Mouse (Mus musculus): ENCODE measurements around the gene Sh3gl3. TPM values are rescaled to one million over a fixed set of nuclear protein-coding genes. Genes with fewer than 3 reads are reported as not detected.

Gene Sh3gl3
- total and polyA plus RNA-seq, 3 experiments: 0.22 TPM; not detected in 2

DNA sequence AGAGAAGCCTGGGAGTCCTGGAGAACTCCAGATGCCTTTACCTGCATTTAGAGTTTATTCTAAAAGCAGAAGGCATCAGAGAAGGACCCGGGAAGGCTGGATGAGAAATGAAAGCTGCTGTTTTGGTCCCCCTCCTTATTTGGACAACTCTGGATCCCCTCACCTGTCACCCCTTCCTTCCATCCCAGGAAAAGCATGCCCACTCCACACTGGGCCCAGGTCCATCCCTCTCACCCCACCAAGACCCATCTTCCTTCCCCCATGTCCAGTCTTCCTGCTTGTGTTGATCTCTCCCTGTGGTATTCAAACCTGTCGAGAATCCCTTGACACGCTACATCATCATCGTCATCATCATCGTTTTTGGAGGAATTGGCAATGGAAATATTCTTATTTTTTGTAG is 101.3 kb downstream of the Sh3gl3 start:
- TF ChIP-seq CTCF (IDR thresholded peaks at IDR 0.05; ENCODE audit: low read depth, low read length) (no peak), POLR2AphosphoS5 (IDR thresholded peaks at IDR 0.05; ENCODE audit: insufficient replicate concordance, low read depth, low read length) (no peak), GATA1 (IDR thresholded peaks at IDR 0.05; ENCODE audit: borderline replicate concordance, low read length) (no peak), GATA2 (IDR thresholded peaks at IDR 0.05; ENCODE audit: borderline replicate concordance, low read depth, low read length) (no peak)
- ATAC-seq (ENCODE audit: extremely low read depth, insufficient number of reproducible peaks, low FRiP score, poor library complexity, severe bottlenecking): no peak
- H3K9me3 ChIP-seq (replicated peaks): peaks cover 54% of the 10 kb centered on the region
- no peaks in the 10 kb centered on the region for H3K4me1 ChIP-seq (ENCODE audit: insufficient read depth, low read depth, low read length)
- no peak overlapping the region for H3K4me3 ChIP-seq (ENCODE audit: low read depth, low read length)
- DNase-seq (ENCODE audit: low spot score): no peak
- no peaks in the 10 kb centered on the region for H3K36me3 ChIP-seq (replicated peaks)
- no peaks in the 10 kb centered on the region for H3K27me3 ChIP-seq (ENCODE audit: insufficient read depth, low read length)

DNA sequence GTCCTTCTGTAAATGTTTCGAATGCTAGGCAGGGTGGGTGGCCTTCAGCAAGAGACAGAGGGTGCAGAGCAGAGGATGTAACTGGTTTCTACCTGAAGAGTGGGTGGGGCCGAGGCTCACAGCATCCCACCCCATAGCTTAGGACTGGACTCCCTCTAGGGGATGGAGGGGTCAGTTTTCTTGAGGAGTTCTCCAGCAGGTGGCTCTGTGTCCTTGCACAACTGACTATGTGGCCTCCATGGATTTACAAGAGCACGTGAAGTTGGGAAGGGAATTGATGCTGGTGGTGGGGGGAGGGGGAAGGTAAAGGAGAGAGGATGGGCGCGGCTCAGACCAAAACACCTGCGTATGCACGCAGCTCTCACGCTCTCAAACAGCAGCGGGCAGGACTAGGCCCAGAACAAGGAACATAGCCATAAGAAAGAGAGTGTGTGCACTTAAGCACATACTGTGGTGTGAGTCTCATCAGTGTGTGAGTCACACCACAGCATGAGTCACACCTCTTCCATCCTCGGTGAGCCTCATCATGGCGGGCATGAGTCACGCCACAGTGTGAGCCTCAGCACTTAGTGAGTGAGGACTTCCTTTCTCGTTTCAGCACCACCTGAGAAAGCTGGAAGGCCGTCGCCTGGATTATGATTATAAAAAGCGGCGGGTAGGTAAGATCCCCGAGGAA is 102.0 kb downstream of the Sh3gl3 start:
- no peak overlapping the region for H3K4me3 ChIP-seq (ENCODE audit: low read depth, low read length)
- no peaks in the 10 kb centered on the region for H3K27me3 ChIP-seq (ENCODE audit: insufficient read depth, low read length)
- H3K9me3 ChIP-seq (replicated peaks): peaks cover 53% of the 10 kb centered on the region
- TF ChIP-seq POLR2AphosphoS5 (IDR thresholded peaks at IDR 0.05; ENCODE audit: insufficient replicate concordance, low read depth, low read length) (no peak), TAL1 (conservative IDR thresholded peaks at IDR 0.05; ENCODE audit: low read depth, low read length) (no peak), CTCF (IDR thresholded peaks at IDR 0.05; ENCODE audit: low read depth, low read length) (no peak)
- no peaks in the 10 kb centered on the region for H3K36me3 ChIP-seq (replicated peaks)
- DNase-seq (ENCODE audit: low spot score): no peak
- ATAC-seq (ENCODE audit: extremely low read depth, insufficient number of reproducible peaks, low FRiP score, poor library complexity, severe bottlenecking): no peak
- no peaks in the 10 kb centered on the region for H3K4me1 ChIP-seq (ENCODE audit: insufficient read depth, low read depth, low read length)

DNA sequence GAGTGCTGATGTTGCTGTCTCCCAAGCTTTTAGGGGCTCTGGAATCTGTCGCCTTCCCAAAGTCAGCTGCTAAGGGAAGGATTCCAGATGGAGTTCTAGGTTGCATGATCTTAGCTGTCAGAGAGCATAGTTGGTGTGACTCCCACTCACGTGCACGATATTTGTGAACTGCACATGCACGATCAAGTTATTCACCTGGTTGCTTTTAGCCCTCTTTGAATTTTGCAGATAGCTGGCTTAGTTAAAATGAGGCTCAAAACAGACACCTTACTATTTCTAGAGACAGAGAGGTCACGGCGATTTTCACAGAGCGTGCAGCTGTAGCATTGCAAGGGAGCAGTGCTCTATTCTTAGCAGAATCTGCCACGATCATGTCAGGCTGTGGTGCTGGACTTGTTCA is 108.4 kb downstream of the Sh3gl3 start:
- Histone ChIP-seq H3K36me3 (replicated peaks) (no peaks in the 10 kb centered on the region), H3K4me3 (ENCODE audit: low read depth, low read length) (no peak overlapping the region), H3K4me1 (ENCODE audit: insufficient read depth, low read depth, low read length) (no peaks in the 10 kb centered on the region), H3K9me3 (replicated peaks) (peaks cover 46% of the 10 kb centered on the region), H3K27me3 (ENCODE audit: insufficient read depth, low read length) (no peaks in the 10 kb centered on the region)
- TF ChIP-seq GATA1 (IDR thresholded peaks at IDR 0.05; ENCODE audit: borderline replicate concordance, low read length): no peak
- TF ChIP-seq GATA2 (IDR thresholded peaks at IDR 0.05; ENCODE audit: borderline replicate concordance, low read depth, low read length): no peak
- TF ChIP-seq POLR2AphosphoS5 (IDR thresholded peaks at IDR 0.05; ENCODE audit: insufficient replicate concordance, low read depth, low read length): no peak
- TF ChIP-seq TAL1 (conservative IDR thresholded peaks at IDR 0.05; ENCODE audit: low read depth, low read length): no peak
- ATAC-seq (ENCODE audit: extremely low read depth, insufficient number of reproducible peaks, low FRiP score, poor library complexity, severe bottlenecking) (no peak), DNase-seq (ENCODE audit: low spot score) (no peak)

DNA sequence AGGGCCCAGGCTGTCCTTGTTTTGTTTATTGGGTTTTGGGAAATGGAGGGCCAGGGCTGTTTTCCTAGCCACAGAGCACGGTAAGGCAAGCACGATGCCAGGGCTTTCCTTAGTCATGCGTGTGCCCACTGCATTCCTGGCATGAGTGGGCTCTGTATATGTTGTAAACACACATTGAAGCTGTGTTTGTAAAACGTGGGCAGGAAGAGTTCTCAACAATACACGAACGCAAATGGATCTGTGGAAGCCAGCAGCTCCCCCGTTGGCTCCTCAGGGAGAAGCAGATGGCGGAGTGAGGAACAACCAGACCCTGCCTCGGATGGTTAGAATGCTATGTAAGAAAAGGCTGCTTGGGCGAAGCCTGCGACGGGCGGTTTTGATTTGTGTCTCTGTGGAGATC is 108.8 kb downstream of the Sh3gl3 start:
- H3K27me3 ChIP-seq (ENCODE audit: insufficient read depth, low read length): no peaks in the 10 kb centered on the region
- no peaks in the 10 kb centered on the region for H3K4me1 ChIP-seq (ENCODE audit: insufficient read depth, low read depth, low read length)
- DNase-seq (ENCODE audit: low spot score): no peak
- peaks cover 43% of the 10 kb centered on the region for H3K9me3 ChIP-seq (replicated peaks)
- ATAC-seq (ENCODE audit: extremely low read depth, insufficient number of reproducible peaks, low FRiP score, poor library complexity, severe bottlenecking): no peak
- no peak for TF ChIP-seq POLR2AphosphoS5 (IDR thresholded peaks at IDR 0.05; ENCODE audit: insufficient replicate concordance, low read depth, low read length)
- TF ChIP-seq CTCF (IDR thresholded peaks at IDR 0.05; ENCODE audit: low read depth, low read length): no peak
- no peak for TF ChIP-seq TAL1 (conservative IDR thresholded peaks at IDR 0.05; ENCODE audit: low read depth, low read length)
- TF ChIP-seq GATA1 (IDR thresholded peaks at IDR 0.05; ENCODE audit: borderline replicate concordance, low read length): no peak
- TF ChIP-seq GATA2 (IDR thresholded peaks at IDR 0.05; ENCODE audit: borderline replicate concordance, low read depth, low read length): no peak
- H3K4me3 ChIP-seq (ENCODE audit: low read depth, low read length): no peak overlapping the region
- no peaks in the 10 kb centered on the region for H3K36me3 ChIP-seq (replicated peaks)

DNA sequence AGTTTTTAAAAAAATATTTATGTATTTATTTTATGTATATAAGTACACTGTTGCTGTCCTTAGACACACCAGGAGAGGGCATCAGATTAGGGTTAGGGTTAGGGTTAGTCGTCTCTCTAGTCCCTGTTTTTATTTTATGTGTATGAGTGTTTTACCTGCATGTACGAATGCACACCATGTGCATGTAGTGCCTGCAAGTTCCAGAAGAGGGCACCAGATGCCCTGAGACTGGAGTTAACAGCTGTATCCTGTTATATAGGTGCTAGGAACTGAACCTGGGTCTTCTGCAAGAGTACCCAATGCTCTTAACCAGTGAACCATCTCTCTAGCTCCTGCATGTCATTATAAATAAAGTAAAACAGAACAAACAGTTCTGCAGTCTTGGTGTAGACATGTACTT is 113.6 kb downstream of the Sh3gl3 start:
- ATAC-seq (ENCODE audit: extremely low read depth, insufficient number of reproducible peaks, low FRiP score, poor library complexity, severe bottlenecking) (no peak), DNase-seq (ENCODE audit: low spot score) (no peak)
- no peak overlapping the region for H3K4me3 ChIP-seq (ENCODE audit: low read depth, low read length)

DNA sequence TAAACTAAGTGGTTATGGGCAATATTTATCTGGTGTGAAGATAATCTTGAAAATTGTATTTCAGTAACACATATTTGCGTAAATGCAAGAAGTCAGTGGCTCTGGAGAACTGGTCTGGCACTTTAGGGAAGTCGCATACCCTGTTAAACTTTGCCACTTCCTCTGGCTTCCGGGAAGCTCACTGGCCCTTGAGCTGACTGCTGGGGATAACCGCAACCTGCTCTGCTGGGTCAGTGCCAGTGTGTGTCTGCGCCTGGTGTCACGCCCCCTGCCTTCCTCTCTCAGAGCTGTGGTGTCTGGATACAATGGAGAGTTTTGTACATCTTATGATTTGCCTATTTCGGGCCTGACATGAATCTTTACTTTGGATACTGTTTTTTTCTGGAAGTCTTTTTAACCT is 119.8 kb downstream of the Sh3gl3 start:
- DNase-seq (ENCODE audit: low spot score) (no peak), ATAC-seq (ENCODE audit: extremely low read depth, insufficient number of reproducible peaks, low FRiP score, poor library complexity, severe bottlenecking) (no peak)
- Histone ChIP-seq H3K4me3 (ENCODE audit: low read depth, low read length) (no peak overlapping the region), H3K27me3 (ENCODE audit: insufficient read depth, low read length) (no peaks in the 10 kb centered on the region), H3K4me1 (ENCODE audit: insufficient read depth, low read depth, low read length) (no peaks in the 10 kb centered on the region), H3K9me3 (replicated peaks) (peaks cover 48% of the 10 kb centered on the region), H3K36me3 (replicated peaks) (no peaks in the 10 kb centered on the region)
- TF ChIP-seq GATA2 (IDR thresholded peaks at IDR 0.05; ENCODE audit: borderline replicate concordance, low read depth, low read length) (no peak), TAL1 (conservative IDR thresholded peaks at IDR 0.05; ENCODE audit: low read depth, low read length) (no peak), GATA1 (IDR thresholded peaks at IDR 0.05; ENCODE audit: borderline replicate concordance, low read length) (no peak), POLR2AphosphoS5 (IDR thresholded peaks at IDR 0.05; ENCODE audit: insufficient replicate concordance, low read depth, low read length) (no peak), CTCF (IDR thresholded peaks at IDR 0.05; ENCODE audit: low read depth, low read length) (no peak)

More for the DNA sequence above, 113.6 kb downstream of the Sh3gl3 start:
- no peak for TF ChIP-seq POLR2AphosphoS5 (IDR thresholded peaks at IDR 0.05; ENCODE audit: insufficient replicate concordance, low read depth, low read length)
- no peaks in the 10 kb centered on the region for H3K36me3 ChIP-seq (replicated peaks)
- peaks cover 37% of the 10 kb centered on the region for H3K9me3 ChIP-seq (replicated peaks)
- H3K4me1 ChIP-seq (ENCODE audit: insufficient read depth, low read depth, low read length): no peaks in the 10 kb centered on the region
- H3K27me3 ChIP-seq (ENCODE audit: insufficient read depth, low read length): no peaks in the 10 kb centered on the region

DNA sequence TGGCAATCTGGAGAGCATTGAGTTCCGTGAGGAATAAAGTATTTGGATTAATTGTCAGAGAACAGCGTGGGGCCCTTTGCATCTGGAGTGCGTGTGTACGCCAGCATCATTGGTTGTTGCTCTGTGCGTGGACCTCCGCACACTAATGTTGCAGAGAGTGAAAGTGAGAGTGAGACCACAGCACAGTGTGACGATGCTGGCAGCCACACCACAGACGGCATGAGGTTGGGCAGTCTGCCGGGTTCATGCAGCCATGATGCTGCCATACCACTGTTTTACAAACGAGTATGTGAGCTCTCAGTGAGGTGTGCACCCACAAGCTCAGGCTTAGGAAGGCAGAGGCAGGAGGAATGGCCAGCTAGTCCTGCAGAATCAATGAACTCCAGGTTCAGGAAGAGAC is 120.4 kb downstream of the Sh3gl3 start:
- Histone ChIP-seq H3K4me1 (ENCODE audit: insufficient read depth, low read depth, low read length) (no peaks in the 10 kb centered on the region), H3K9me3 (replicated peaks) (peaks cover 54% of the 10 kb centered on the region), H3K36me3 (replicated peaks) (no peaks in the 10 kb centered on the region), H3K27me3 (ENCODE audit: insufficient read depth, low read length) (no peaks in the 10 kb centered on the region), H3K4me3 (ENCODE audit: low read depth, low read length) (no peak overlapping the region)
- DNase-seq (ENCODE audit: low spot score): no peak
- no peak for ATAC-seq (ENCODE audit: extremely low read depth, insufficient number of reproducible peaks, low FRiP score, poor library complexity, severe bottlenecking)
- no peak for TF ChIP-seq GATA2 (IDR thresholded peaks at IDR 0.05; ENCODE audit: borderline replicate concordance, low read depth, low read length)
- no peak for TF ChIP-seq CTCF (IDR thresholded peaks at IDR 0.05; ENCODE audit: low read depth, low read length)
- TF ChIP-seq POLR2AphosphoS5 (IDR thresholded peaks at IDR 0.05; ENCODE audit: insufficient replicate concordance, low read depth, low read length): no peak
- no peak for TF ChIP-seq TAL1 (conservative IDR thresholded peaks at IDR 0.05; ENCODE audit: low read depth, low read length)
- no peak for TF ChIP-seq GATA1 (IDR thresholded peaks at IDR 0.05; ENCODE audit: borderline replicate concordance, low read length)
